Mouse (Mus musculus) kidney, embryonic 14.5 days (tissue): ENCODE measurements around the gene Gm26938. TPM values are rescaled to one million over a fixed set of nuclear protein-coding genes. Genes with fewer than 3 reads are reported as not detected.

Experiments
- ATAC-seq: fragments of 200-750 bp; cut with Nextera tagmentation; 2 replicates; pipeline ENCODE4 v1.8.0; 2017; ENCODE audit warnings: moderate number of reproducible peaks, mild to moderate bottlenecking, moderate TSS enrichment, moderate library complexity; ENCODE audit not compliant: low FRiP score, low TSS enrichment
- H3K27ac ChIP-seq: fragments of 300-500 bp; sonication (generic); 2 replicates; pipeline ENCODE4 v1.5.1; 2014; ENCODE audit warnings: low read depth, mild to moderate bottlenecking, low read length, moderate library complexity, mixed read lengths
- H3K27me3 ChIP-seq: fragments of 300-500 bp; sonication (generic); 2 replicates; pipeline ENCODE4 v1.6.1; 2014; ENCODE audit warnings: mild to moderate bottlenecking, low read length; ENCODE audit not compliant: control insufficient read depth, insufficient read depth
- H3K36me3 ChIP-seq: fragments of 300-500 bp; sonication (generic); 2 replicates; pipeline ENCODE4 v1.6.1; 2014; ENCODE audit warnings: low read length, mixed read lengths; ENCODE audit not compliant: control insufficient read depth, insufficient read depth
- H3K4me1 ChIP-seq: fragments of 300-500 bp; sonication (generic); 2 replicates; pipeline ENCODE4 v1.6.1; 2014; ENCODE audit warnings: low read length, mixed read lengths; ENCODE audit not compliant: control insufficient read depth, insufficient read depth
- H3K4me2 ChIP-seq: fragments of 300-500 bp; sonication (generic); replicated peaks from 2 replicates; pipeline ENCODE4 v1.6.1; 2014; ENCODE audit warnings: low read depth, mild to moderate bottlenecking, low read length
- H3K4me3 ChIP-seq: fragments of 300-500 bp; sonication (generic); 2 replicates; pipeline ENCODE4 v1.5.1; 2014; ENCODE audit warnings: mild to moderate bottlenecking, low read length
- H3K9ac ChIP-seq: fragments of 300-500 bp; sonication (generic); 2 replicates; pipeline ENCODE4 v1.6.1; 2014; ENCODE audit warnings: low read depth, mild to moderate bottlenecking, low read length, moderate library complexity
- H3K9me3 ChIP-seq: fragments of 300-500 bp; sonication (generic); 2 replicates; pipeline ENCODE4 v1.6.1; 2016; ENCODE audit warnings: low read length; ENCODE audit not compliant: control insufficient read depth
- WGBS: fragments of 180-500 bp; shearing (Covaris S2); extraction: QIAGEN DNeasy Blood & Tissue Kit; methylation state at CpG from one replicate; pipeline ENCODE4 v1.1.7; 2014; 5-methylcytosine and 5-hydroxymethylcytosine counted together
- polyA plus RNA-seq: library from polyadenylated mRNA; unstranded; fragments of >200 nt; fragmentation: Nextera tagmentation; extraction: Ambion mirVana; gene quantifications from 2 replicates; pipeline ENCODE4 v1.2.1, GENCODE M21; 2014

Gm26938 gene
- polyA plus RNA-seq, 1 experiment from 2014 or later, result not detected

DNA sequence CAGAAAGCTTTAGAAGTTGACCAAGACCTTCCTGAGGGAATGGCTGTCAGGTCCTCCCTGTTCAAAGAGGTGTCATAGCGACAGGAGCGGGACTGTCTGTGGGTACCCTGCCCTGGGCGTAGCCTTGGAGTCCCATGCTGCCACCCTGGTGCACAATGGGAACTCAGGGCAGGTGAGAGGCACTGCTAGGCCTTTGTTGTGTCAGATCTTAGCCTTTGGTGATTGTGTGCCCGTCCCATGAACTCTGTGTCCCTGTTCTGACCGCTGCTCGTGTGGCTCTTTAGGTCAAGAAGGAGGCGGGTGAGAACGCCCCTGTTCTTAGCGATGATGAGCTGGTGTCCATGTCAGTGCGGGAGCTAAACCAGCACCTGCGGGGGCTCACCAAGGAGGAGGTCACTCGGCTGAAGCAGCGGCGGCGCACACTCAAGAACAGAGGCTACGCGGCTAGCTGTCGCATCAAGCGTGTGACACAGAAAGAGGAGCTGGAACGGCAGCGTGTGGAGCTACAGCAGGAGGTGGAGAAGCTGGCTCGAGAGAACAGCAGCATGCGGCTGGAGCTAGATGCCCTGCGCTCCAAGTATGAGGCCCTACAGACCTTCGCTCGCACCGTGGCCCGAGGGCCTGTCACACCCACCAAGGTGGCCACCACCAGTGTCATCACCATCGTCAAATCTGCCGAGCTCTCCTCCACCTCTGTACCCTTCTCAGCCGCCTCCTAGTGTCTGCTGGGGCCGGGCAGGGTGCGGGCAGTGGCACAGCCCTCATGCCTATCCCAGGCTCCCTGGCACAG, 26.2 kb downstream of the Gm26938 start:
- Histone ChIP-seq H3K4me1 (peaks cover 32% of the 10 kb centered on the region), H3K36me3 (peaks cover 18% of the 10 kb centered on the region; the same call in 1 of the 2 replicates), H3K27me3 (no peaks in the 10 kb centered on the region), H3K4me3 (no peak overlapping the region), H3K9ac (no peak overlapping the region), H3K27ac (no peak overlapping the region), H3K4me2 (no peak overlapping the region), H3K9me3 (no peaks in the 10 kb centered on the region)
- ATAC-seq, result no peak
- 91% methylated on average over 33 of the region's 33 CpGs for WGBS

DNA sequence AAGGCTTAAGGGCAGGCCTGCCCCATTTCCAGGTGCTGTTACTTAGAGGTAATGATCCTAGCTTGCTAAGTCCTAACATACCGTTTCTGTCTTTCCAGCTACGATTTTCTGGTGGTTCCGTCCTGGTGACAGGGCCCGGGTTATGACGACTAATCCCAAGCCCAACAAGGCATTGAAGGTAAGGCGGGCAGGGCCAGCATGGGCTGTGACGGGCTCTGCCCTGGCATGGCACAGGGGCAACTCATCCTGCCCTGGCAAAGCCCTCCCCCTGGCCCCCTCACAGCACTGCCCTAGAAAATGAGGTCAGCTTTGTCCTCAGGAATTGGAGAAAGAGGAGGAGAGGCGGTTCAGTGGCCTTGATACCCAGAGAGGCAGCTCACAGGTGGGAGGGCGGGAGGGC, 27.2 kb downstream of the Gm26938 start:
- H3K36me3 ChIP-seq, result peaks cover 18% of the 10 kb centered on the region; the same call in 1 of the 2 replicates
- ATAC-seq, result no peak
- H3K27me3 ChIP-seq, result no peaks in the 10 kb centered on the region
- no peak overlapping the region for H3K9ac ChIP-seq
- no peak overlapping the region for H3K27ac ChIP-seq
- no peak overlapping the region for H3K4me3 ChIP-seq
- H3K4me2 ChIP-seq, result no peak overlapping the region
- no peaks in the 10 kb centered on the region for H3K9me3 ChIP-seq
- H3K4me1 ChIP-seq, result peaks cover 35% of the 10 kb centered on the region
- WGBS, result 93% methylated on average over 9 of the region's 9 CpGs

GRCm38 (mm10) chr5:139798168-139798900, 27.9 kb downstream of the Gm26938 start:
- Histone ChIP-seq H3K4me2 (no peak overlapping the region), H3K27ac (no peak overlapping the region), H3K27me3 (no peaks in the 10 kb centered on the region), H3K36me3 (peaks cover 18% of the 10 kb centered on the region; the same call in 1 of the 2 replicates), H3K9ac (0 out of 2 replicates have a peak overlapping the region, but pooled peaks have one; percentile 7), H3K9me3 (no peaks in the 10 kb centered on the region), H3K4me1 (peaks cover 31% of the 10 kb centered on the region), H3K4me3 (no peak overlapping the region)
- peak; percentile 24 for ATAC-seq
- 48% methylated on average over 11 of the region's 12 CpGs for WGBS

DNA sequence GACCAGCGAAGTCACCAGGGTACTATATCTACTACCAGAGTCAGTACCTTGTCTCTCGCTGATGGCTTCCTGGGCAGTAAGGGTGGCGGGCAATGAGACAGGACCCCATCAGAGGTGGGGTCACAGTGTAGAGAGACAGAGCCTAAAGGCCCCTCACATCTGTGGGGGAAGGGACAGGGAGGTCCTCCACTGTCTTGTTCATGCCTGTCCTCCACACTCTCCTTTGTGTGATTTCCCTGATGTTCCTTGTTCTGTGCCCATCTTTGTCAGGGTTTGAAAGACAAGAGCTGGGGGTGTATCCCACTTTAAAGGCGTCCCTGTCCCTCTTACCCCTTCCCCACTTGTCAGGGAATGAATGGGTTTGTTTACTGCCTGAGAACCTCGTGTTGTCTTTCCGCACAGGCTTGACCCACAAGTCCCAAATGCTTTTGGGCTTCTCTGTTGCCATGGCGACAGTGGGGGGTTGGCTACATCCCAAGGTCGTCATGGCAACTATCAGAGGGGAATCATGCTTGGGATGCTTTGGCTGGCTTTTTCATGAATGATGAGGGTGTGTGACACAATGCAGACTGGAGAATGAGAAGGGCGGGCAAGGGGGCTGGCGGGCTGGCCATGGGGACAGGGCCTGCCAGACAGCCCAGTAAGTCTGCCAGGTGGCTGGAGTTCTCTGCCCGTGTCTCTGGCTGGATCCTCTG, 28.6 kb downstream of the Gm26938 start:
- Histone ChIP-seq H3K36me3 (peaks cover 18% of the 10 kb centered on the region; the same call in 1 of the 2 replicates), H3K4me2 (peak overlapping the region; percentile 26; the same call in 1 of the 2 replicates), H3K4me1 (peaks cover 31% of the 10 kb centered on the region), H3K9ac (0 out of 2 replicates have a peak overlapping the region, but pooled peaks have one; percentile 7), H3K9me3 (no peaks in the 10 kb centered on the region), H3K27me3 (no peaks in the 10 kb centered on the region), H3K27ac (peak overlapping the region; percentile 51; the same call in 1 of the 2 replicates), H3K4me3 (no peak overlapping the region)
- ATAC-seq, result peak; percentile 63
- 43% methylated on average over 11 of the region's 11 CpGs for WGBS

DNA sequence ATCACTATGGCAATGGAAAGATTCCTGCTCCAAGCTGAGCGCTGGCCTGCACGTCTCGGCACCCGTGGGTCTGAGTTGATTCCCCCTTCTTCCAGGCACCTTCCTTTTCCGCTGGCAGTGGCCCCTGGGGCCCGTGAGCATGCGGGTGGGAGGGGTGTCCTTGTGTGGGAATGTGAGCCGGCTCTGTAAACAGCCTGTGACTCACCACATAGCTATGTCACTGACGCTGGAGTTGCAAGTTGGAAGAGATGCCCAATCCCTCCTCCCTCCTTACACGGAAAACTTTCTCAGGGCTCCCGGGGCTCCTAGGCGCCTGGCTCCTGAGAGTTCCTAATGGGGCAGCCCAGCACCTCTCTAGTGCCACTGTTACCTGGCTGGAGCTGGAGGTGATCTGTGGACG, 29.3 kb downstream of the Gm26938 start:
- peaks cover 31% of the 10 kb centered on the region for H3K4me1 ChIP-seq
- H3K27ac ChIP-seq, result no peak overlapping the region; the same call in 1 of the 2 replicates
- no peaks in the 10 kb centered on the region for H3K9me3 ChIP-seq
- no peaks in the 10 kb centered on the region for H3K27me3 ChIP-seq
- peak; percentile 40 for ATAC-seq
- WGBS, result 13% methylated on average over 13 of the region's 13 CpGs
- peaks cover 17% of the 10 kb centered on the region; the same call in 1 of the 2 replicates for H3K36me3 ChIP-seq
- peak overlapping the region; percentile 25; the same call in 1 of the 2 replicates for H3K9ac ChIP-seq
- peak overlapping the region; percentile 26 for H3K4me2 ChIP-seq
- H3K4me3 ChIP-seq, result no peak overlapping the region

- Histone ChIP-seq H3K4me2 (no peak overlapping the region), H3K9ac (no peak overlapping the region)
- WGBS, result 77% methylated on average over 9 of the region's 9 CpGs
Observed at GRCm38 (mm10) chr5:139796001-139796620, 30.1 kb downstream of the Gm26938 start.

DNA sequence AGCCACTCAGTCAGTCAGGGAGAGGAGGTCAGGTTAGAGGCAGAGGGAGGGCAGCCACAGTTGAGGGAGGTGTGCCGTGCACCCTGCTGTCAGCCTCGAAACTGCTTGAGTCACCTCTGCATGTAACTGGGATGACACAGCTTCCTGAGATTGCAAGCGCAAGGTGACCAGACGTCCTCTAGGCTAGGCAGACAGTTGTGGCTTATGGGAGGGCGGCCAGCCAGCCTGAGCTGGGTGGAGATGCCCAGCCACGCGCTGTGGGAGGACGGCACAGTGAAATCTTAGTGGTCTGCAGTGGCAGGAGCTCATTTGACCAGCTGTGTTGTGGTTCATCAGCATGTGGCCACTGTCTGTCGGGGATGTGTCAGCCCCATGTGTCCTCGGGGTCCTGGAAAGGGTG, 31.3 kb downstream of the Gm26938 start:
- peak overlapping the region; percentile 23; the same call in 1 of the 2 replicates for H3K9ac ChIP-seq
- no peaks in the 10 kb centered on the region for H3K27me3 ChIP-seq
- H3K27ac ChIP-seq, result no peak overlapping the region
- H3K4me3 ChIP-seq, result no peak overlapping the region
- H3K36me3 ChIP-seq, result peaks cover 1% of the 10 kb centered on the region; the same call in 1 of the 2 replicates
- H3K4me1 ChIP-seq, result peaks cover 31% of the 10 kb centered on the region
- ATAC-seq, result no peak
- WGBS, result 51% methylated on average over 10 of the region's 10 CpGs
- H3K4me2 ChIP-seq, result no peak overlapping the region
- H3K9me3 ChIP-seq, result no peaks in the 10 kb centered on the region

More at GRCm38 (mm10) chr5:139796001-139796620, 30.1 kb downstream of the Gm26938 start:
- Histone ChIP-seq H3K27ac (no peak overlapping the region), H3K4me3 (no peak overlapping the region), H3K9me3 (no peaks in the 10 kb centered on the region), H3K27me3 (no peaks in the 10 kb centered on the region), H3K36me3 (peaks cover 12% of the 10 kb centered on the region; the same call in 1 of the 2 replicates), H3K4me1 (peaks cover 31% of the 10 kb centered on the region)
- ATAC-seq, result no peak

DNA sequence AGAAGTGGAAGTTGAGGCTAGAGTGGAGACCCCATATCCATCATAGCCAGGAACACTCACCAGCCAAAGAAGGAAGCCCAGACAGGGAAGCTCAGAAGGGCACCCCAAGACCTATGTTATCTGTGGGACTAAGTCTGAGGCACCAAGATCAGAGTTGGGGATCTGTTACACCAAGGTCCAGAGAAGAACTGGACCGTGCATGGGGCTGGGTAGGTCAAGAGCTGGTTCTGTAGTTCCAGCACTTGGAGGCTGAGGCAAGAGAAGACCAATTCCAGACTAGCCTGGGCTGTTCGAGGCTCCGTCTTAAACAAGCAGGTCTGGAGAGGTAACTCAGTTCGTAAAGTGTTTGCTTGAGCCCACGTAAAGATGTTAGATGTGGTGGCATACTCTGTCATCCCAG, 32.1 kb downstream of the Gm26938 start:
- H3K9ac ChIP-seq, result no peak overlapping the region
- H3K4me3 ChIP-seq, result no peak overlapping the region
- H3K9me3 ChIP-seq, result no peaks in the 10 kb centered on the region
- peaks cover 31% of the 10 kb centered on the region for H3K4me1 ChIP-seq
- 86% methylated on average over 5 of the region's 5 CpGs for WGBS
- no peaks in the 10 kb centered on the region for H3K27me3 ChIP-seq
- H3K27ac ChIP-seq, result no peak overlapping the region
- no peak for ATAC-seq
- no peaks in the 10 kb centered on the region for H3K36me3 ChIP-seq
- H3K4me2 ChIP-seq, result no peak overlapping the region
